Mouse (Mus musculus) A20 (cell line): ENCODE measurements around the gene Rasal2.

ENCODE experiments used
- DNase-seq: peaks from one replicate; pipeline ENCODE4 v3.0.0-alpha.2; 2011; ENCODE audit warnings: low read depth, low spot score

The Rasal2 gene

GRCm38 (mm10) chr1:157143326-157143932 is 269.0 kb downstream of the Rasal2 start:
- DNase-seq = no peak

GRCm38 (mm10) chr1:157141014-157141413 is 271.4 kb downstream of the Rasal2 start:
- peak; percentile 45 for DNase-seq

GRCm38 (mm10) chr1:157137854-157138241 is 274.5 kb downstream of the Rasal2 start:
- DNase-seq = no peak

GRCm38 (mm10) chr1:157137132-157137853 is 275.1 kb downstream of the Rasal2 start:
- no peak for DNase-seq

- DNase-seq = no peak
Measured at GRCm38 (mm10) chr1:157128219-157128618, 284.2 kb downstream of the Rasal2 start.

- DNase-seq = no peak
Measured at GRCm38 (mm10) chr1:157123836-157124235, 288.6 kb downstream of the Rasal2 start.

- DNase-seq = no peak
Measured at GRCm38 (mm10) chr1:157119168-157119567, 293.2 kb downstream of the Rasal2 start.

- no peak for DNase-seq
Measured at GRCm38 (mm10) chr1:157117440-157117839, 295.0 kb downstream of the Rasal2 start.

- no peak for DNase-seq
Measured at GRCm38 (mm10) chr1:157114492-157114891, 297.9 kb downstream of the Rasal2 start.

- DNase-seq = no peak
Measured at GRCm38 (mm10) chr1:157110287-157110835, 302.0 kb downstream of the Rasal2 start.

- DNase-seq = no peak
Measured at GRCm38 (mm10) chr1:157108580-157108979, 303.8 kb downstream of the Rasal2 start, which contains the start of gene Tex35. TSS of gene Tex35 (minus strand) at chr1:157108680.

GRCm38 (mm10) chr1:157101122-157101865 is 311.1 kb downstream of the Rasal2 start:
- DNase-seq = peak; percentile 32

GRCm38 (mm10) chr1:157095534-157095933 is 316.9 kb downstream of the Rasal2 start:
- DNase-seq = peak; percentile 74

- no peak for DNase-seq
Measured at GRCm38 (mm10) chr1:157092622-157093021, 319.8 kb downstream of the Rasal2 start.

- no peak for DNase-seq
Measured at GRCm38 (mm10) chr1:157092140-157092539, 320.3 kb downstream of the Rasal2 start.

GRCm38 (mm10) chr1:157090835-157091234 is 321.6 kb downstream of the Rasal2 start:
- DNase-seq = no peak

GRCm38 (mm10) chr1:157086097-157086994 is 326.0 kb downstream of the Rasal2 start:
- peak; percentile 61 for DNase-seq
